Mouse (Mus musculus): ENCODE measurements around the gene Polrmt. TPM values are rescaled to one million over a fixed set of nuclear protein-coding genes. Genes with fewer than 3 reads are reported as not detected.

The Polrmt gene
- not detected for polyA plus RNA-seq (2014; fragmentation: Illumina TruSeq; extraction: RNeasy Lipid Tissue Mini Kit (QIAGEN cat#74804); ENCODE audit: low replicate concordance)

DNA sequence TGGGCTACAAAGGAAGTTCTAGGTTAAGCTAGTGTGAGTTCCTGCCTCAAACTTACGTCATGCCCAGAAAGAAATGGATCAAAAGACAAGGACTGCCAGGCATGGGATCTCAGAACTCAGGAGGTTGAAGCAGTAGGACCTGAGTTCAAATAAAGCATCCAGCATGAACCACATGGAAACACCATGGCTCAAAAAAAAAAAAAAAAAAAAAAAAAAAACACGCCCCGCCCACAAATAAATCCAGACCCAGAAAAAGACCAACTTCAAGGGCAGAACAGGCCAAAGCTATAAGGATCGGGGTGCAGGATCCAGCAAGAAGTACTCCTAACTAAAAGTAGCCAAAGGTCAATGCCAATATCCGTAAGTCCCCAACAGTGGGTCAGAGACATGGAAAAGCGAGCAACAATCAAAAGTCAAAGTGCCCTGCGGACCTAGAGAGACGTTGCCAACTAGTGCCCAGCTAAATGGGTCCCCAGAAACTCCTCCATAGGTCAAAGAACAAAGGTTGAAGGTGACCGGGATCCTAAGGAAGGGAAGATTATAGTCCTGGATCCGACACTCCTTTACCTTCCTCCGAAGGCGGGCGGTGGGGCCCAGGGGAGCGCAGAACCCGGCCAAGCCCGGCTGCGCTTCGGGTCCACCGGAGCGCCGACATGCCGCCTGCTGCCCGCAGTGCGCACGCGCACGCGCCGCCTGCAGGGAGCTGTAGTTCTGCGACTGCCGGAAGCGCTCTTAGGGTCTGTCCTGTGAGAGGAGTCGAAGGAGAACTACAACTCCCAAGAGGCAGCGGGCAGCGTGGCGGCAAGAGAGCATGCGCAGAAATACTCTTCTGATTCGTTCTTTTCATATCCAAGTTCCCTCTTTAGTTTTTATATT lies at the start of gene Polrmt:
Polrmt (minus strand) TSS at position 684 of the 876 bp plus-strand sequence.

DNA sequence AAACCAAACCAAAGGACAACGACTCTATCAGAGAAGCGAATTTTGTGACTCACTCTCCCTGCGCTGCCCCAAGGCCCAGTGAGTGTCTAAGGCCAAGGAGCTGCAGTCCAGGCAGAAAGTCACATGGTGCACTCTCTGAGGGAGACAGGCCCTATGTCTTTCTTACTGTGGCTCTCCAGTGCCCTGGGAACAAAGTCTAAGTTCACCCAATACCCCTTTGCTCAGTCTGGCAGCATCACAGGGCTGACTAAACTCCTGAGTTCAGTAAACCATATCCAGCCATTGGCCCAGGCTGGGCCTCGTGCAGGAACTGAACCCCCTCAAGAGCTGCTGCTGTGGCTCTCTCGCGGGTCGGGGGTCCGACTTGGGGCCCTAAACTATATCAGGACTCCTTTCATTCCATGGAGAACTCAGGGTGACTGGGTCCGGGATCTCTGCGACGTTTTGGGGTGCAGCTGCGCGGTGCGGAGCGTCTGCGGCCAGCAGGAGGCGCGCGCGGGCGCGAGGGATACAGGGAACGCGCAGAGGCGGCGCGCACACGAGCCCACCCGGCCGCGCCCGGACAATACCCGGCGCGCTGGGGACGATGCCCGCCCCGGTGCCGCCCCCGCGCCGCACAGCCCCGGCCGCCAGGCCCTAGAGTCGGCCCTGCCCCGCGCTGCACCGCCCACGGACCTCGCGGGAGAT lies 46.8 kb upstream of the Polrmt start, which contains the start of gene Palm:
Palm (plus strand) TSS at position 522 of the 687 bp plus-strand sequence.

DNA sequence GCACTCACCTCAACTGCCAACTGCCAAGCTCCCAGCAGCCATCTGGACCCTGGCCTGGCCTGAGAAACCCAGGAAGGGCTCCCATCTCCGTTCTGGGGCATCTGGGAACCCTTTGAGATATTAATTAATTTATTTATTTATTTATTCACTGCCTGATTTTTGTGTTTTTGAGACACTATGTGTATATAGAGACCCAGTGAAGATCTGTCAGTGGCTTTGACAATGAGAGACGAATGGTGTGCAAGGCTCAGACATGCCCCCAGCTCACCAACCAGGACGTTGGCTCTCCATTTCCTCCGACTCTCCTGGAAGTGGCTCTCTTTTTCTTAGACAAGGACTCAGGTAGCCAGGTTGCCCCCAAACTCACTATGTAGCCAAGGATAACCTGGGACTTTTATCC lies 44.5 kb upstream of the Polrmt start, which contains the start of gene Prss57:
Prss57 (minus strand) TSS at position 101 of the 400 bp plus-strand sequence.

DNA sequence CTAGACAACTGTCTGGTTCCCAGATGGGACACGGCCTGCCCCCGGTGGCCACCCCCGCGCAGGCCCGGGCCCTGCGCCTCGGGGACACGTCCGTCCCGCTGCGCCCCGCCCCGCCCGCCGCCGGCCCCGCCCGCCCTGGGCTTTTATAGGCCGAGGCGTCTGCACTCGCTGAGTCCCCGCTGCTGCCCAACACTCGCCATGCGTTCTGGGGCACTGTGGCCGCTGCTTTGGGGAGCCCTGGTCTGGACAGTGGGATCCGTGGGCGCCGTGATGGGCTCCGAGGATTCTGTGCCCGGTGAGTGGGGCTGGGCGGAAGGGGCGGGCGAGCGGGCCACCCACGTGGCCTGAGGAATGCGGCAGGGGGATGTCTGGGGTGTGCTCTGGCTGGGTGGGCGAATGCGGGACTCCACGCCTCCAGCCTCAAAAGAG lies 30.7 kb upstream of the Polrmt start, which contains the start of gene Fstl3:
Fstl3 (plus strand) TSS at position 170 of the 429 bp plus-strand sequence.

DNA sequence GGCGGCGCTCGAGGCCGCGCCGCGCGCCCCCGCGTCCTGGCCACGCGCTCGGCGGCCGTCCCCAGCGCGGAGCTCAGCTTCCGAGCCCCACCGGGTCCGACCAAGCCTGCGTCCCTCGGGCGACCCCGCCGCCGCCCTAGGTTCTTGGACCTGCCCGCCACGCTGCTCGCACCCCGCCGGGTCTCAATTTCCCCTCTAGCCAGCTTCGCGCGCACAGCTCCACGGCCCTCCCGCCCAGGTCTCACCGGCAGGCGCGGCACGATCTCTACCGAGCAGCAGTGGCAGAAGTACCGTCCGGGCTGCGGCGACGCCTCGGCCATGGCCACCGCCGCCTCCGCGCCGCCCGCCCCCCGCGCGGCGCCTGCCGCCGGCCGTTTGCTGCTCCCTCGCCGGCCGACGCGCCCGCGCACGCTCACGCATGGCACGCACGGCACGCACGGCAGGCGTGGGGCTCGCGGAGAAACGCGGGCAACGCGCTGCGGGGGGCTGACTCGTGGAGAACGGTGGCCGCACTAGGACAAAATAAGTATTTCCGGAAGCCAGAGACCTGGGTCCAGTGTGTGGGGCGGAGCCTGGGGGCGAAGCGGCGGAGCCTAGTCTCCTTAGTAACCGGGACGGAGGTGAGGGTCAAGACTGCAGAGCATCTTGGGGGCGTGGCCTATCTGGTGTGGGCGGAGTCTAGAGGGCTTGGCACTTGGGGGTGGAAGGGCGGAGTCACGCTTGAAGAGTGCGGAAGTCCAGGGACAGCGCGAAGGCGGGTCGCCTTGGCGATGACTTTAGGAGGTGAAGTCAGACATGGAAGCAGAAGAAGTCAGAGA lies 20.3 kb upstream of the Polrmt start, which contains the start of gene Rnf126:
Rnf126 (minus strand) TSS at position 445 of the 818 bp plus-strand sequence.

DNA sequence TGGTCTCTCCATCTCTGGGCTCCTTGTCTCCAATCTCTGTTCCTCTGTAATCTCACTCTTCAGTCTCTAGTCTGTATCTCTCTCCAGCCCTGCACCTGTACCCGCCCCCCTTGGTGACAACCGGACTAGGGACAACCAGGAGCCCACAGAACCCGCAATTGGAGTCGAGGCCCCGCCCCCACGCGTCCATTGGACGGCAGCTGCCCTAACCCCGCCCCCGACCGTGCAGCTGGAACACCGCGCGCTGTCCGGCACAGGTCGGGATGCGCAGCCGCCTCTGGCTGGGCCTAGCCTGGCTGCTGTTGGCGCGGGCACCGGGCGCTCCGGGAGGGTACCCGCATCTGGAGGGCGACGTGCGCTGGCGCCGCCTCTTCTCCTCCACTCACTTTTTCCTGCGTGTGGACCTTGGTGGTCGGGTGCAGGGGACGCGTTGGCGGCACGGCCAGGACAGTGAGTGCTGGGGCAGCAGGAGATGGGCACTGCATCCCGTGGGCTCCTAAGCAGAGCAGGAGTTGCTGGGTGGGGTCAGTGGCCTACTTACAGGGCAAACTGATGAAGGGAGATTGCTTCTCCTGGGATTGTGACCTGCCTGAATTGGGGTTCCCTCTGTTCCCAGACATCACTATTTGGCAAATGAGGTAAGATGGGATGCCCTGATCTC lies 8.6 kb upstream of the Polrmt start, which contains the start of gene Fgf22:
Fgf22 (plus strand) TSS at position 221 of the 661 bp plus-strand sequence.

DNA sequence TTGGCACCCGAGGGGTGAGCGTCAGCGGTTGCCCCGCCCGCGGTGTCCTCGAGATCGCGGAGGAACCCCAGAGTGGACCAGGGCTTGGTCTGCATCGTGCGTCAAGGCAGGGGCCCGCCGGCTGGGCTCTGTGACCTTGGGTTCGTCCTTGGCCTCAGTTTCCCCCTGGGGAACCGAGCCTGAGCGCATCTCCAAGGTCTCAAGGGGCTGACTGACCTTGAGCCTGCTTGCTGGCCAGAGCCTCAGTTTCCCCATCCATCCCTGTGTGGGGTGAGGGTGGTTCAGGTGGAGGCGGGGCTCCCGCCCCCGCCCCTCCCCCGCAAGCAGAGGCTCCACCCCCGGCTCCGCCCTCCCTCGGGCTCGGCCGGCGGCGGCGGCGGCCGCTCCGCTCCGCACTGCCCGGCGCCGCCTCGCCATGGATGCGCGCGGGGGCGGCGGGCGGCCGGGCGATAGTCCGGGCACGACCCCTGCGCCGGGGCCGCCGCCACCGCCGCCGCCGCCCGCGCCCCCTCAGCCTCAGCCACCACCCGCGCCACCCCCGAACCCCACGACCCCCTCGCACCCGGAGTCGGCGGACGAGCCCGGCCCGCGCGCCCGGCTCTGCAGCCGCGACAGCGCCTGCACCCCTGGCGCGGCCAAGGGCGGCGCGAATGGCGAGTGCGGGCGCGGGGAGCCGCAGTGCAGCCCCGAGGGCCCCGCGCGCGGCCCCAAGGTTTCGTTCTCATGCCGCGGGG lies 30.0 kb downstream of the Polrmt start, which contains the start of gene Hcn2:
Hcn2 (plus strand) TSS at position 381 of the 734 bp plus-strand sequence.

DNA sequence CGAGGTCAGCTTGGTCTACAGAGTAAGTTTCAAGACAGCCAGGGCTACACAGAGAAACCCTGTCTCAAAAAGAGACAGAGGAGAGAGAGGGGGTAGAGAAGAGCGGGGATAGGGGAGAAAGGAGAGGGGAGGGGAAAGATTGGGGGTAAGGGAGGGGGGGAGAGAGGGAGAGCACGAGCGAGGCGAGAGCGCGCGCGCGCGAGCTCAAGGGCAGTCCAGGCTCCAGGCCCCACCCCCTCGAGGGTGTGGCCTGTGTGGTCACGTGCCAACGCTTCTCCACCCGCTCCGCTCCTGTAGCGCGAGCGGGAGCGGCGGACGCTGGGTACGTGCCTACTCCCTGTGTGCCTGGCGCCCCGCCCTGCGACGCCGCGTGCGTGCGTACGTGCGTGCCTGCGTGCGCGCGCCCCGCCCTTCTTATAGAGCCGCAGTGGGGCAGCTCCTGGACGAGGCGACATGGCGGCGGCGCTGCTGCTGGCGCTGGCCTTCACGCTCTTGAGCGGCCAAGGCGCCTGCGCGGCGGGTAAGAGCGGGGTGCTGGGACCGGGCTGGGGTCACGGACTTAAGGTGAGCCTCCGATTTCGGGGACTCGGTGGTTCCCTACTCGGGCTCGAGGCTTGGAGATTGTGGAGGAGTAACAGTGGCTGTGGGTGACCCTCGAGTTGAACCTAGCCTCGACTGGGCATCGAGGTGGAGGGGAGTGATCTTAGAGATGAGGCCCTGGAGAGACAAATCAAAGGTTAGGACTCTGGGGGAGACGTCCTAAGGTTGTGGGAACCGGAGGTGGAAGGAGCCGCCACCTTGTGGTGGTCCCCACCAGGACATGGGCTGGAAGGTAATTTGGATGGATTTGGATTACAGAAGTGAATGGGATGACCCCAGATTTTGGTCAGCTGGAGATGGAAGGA lies 42.1 kb downstream of the Polrmt start, which contains the start of gene Bsg:
Bsg (plus strand) TSS at position 427 of the 905 bp plus-strand sequence.

DNA sequence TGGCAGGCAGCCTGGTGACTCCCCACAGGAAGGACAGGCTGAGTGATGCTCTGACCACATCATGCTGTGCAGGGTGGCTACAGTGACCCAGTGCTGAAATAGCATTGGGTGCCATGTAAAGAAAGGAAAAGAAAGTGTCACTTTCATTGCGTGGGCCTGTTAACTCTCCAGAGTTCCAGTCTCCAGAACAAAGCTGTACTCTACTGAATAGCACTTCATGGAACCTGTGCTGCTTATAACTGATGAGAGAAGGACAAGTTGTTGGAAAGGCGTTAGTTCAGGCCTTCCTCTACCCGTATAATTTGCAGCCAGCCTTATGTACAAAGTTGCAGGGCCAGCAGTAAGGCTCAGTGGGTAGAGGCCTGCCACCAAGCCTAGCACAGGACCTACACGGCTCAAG lies 57.7 kb downstream of the Polrmt start, which contains the start of gene Gzmm:
Gzmm (plus strand) TSS at position 301 of the 400 bp plus-strand sequence.

Other genes starting within 250 kb of the Polrmt start
- 6.5 TPM for gene Plpp2, start 212.8 kb downstream of the Polrmt start, polyA plus RNA-seq (2014; fragmentation: Illumina TruSeq; extraction: RNeasy Lipid Tissue Mini Kit (QIAGEN cat#74804); ENCODE audit: low replicate concordance)
- not detected for gene Mier2, start 191.4 kb downstream of the Polrmt start, polyA plus RNA-seq (2014; fragmentation: Illumina TruSeq; extraction: RNeasy Lipid Tissue Mini Kit (QIAGEN cat#74804); ENCODE audit: low replicate concordance)
- gene Theg, start 159.2 kb downstream of the Polrmt start, polyA plus RNA-seq (2014; fragmentation: Illumina TruSeq; extraction: RNeasy Lipid Tissue Mini Kit (QIAGEN cat#74804); ENCODE audit: low replicate concordance) = not detected
- 0.11 TPM for gene C2cd4c, start 132.6 kb downstream of the Polrmt start, polyA plus RNA-seq (2014; fragmentation: Illumina TruSeq; extraction: RNeasy Lipid Tissue Mini Kit (QIAGEN cat#74804); ENCODE audit: low replicate concordance)
- 0.30 TPM for gene Shc2, start 108.7 kb downstream of the Polrmt start, polyA plus RNA-seq (2014; fragmentation: Illumina TruSeq; extraction: RNeasy Lipid Tissue Mini Kit (QIAGEN cat#74804); ENCODE audit: low replicate concordance)
- gene Odf3l2, start 100.8 kb downstream of the Polrmt start, polyA plus RNA-seq (2014; fragmentation: Illumina TruSeq; extraction: RNeasy Lipid Tissue Mini Kit (QIAGEN cat#74804); ENCODE audit: low replicate concordance) = not detected
- not detected for gene Madcam1, start 82.0 kb downstream of the Polrmt start, polyA plus RNA-seq (2014; fragmentation: Illumina TruSeq; extraction: RNeasy Lipid Tissue Mini Kit (QIAGEN cat#74804); ENCODE audit: low replicate concordance)
- not detected for gene Tpgs1, start 77.2 kb downstream of the Polrmt start, polyA plus RNA-seq (2014; fragmentation: Illumina TruSeq; extraction: RNeasy Lipid Tissue Mini Kit (QIAGEN cat#74804); ENCODE audit: low replicate concordance)
- gene Cdc34, start 64.4 kb downstream of the Polrmt start, polyA plus RNA-seq (2014; fragmentation: Illumina TruSeq; extraction: RNeasy Lipid Tissue Mini Kit (QIAGEN cat#74804); ENCODE audit: low replicate concordance) = not detected
- gene Gzmm, start 57.6 kb downstream of the Polrmt start, polyA plus RNA-seq (2014; fragmentation: Illumina TruSeq; extraction: RNeasy Lipid Tissue Mini Kit (QIAGEN cat#74804); ENCODE audit: low replicate concordance) = not detected
- gene Bsg, start 42.1 kb downstream of the Polrmt start, polyA plus RNA-seq (2014; fragmentation: Illumina TruSeq; extraction: RNeasy Lipid Tissue Mini Kit (QIAGEN cat#74804); ENCODE audit: low replicate concordance) = 328 TPM
- not detected for gene Hcn2, start 29.9 kb downstream of the Polrmt start, polyA plus RNA-seq (2014; fragmentation: Illumina TruSeq; extraction: RNeasy Lipid Tissue Mini Kit (QIAGEN cat#74804); ENCODE audit: low replicate concordance)
- gene Fgf22, start 8.5 kb upstream of the Polrmt start, polyA plus RNA-seq (2014; fragmentation: Illumina TruSeq; extraction: RNeasy Lipid Tissue Mini Kit (QIAGEN cat#74804); ENCODE audit: low replicate concordance) = not detected
- 0.41 TPM for gene Rnf126, start 20.4 kb upstream of the Polrmt start, polyA plus RNA-seq (2014; fragmentation: Illumina TruSeq; extraction: RNeasy Lipid Tissue Mini Kit (QIAGEN cat#74804); ENCODE audit: low replicate concordance)
- gene Fstl3, start 30.7 kb upstream of the Polrmt start, polyA plus RNA-seq (2014; fragmentation: Illumina TruSeq; extraction: RNeasy Lipid Tissue Mini Kit (QIAGEN cat#74804); ENCODE audit: low replicate concordance) = 0.45 TPM
- gene Prss57, start 44.4 kb upstream of the Polrmt start, polyA plus RNA-seq (2014; fragmentation: Illumina TruSeq; extraction: RNeasy Lipid Tissue Mini Kit (QIAGEN cat#74804); ENCODE audit: low replicate concordance) = not detected
- not detected for gene Palm, start 47.0 kb upstream of the Polrmt start, polyA plus RNA-seq (2014; fragmentation: Illumina TruSeq; extraction: RNeasy Lipid Tissue Mini Kit (QIAGEN cat#74804); ENCODE audit: low replicate concordance)
- 3.9 TPM for gene Misp, start 74.4 kb upstream of the Polrmt start, polyA plus RNA-seq (2014; fragmentation: Illumina TruSeq; extraction: RNeasy Lipid Tissue Mini Kit (QIAGEN cat#74804); ENCODE audit: low replicate concordance)
- 52.9 TPM for gene Ptbp1, start 107.8 kb upstream of the Polrmt start, polyA plus RNA-seq (2014; fragmentation: Illumina TruSeq; extraction: RNeasy Lipid Tissue Mini Kit (QIAGEN cat#74804); ENCODE audit: low replicate concordance)
- not detected for gene Prtn3, start 127.9 kb upstream of the Polrmt start, polyA plus RNA-seq (2014; fragmentation: Illumina TruSeq; extraction: RNeasy Lipid Tissue Mini Kit (QIAGEN cat#74804); ENCODE audit: low replicate concordance)
- gene Plppr3, start 128.1 kb upstream of the Polrmt start, polyA plus RNA-seq (2014; fragmentation: Illumina TruSeq; extraction: RNeasy Lipid Tissue Mini Kit (QIAGEN cat#74804); ENCODE audit: low replicate concordance) = not detected
- not detected for gene Elane, start 139.7 kb upstream of the Polrmt start, polyA plus RNA-seq (2014; fragmentation: Illumina TruSeq; extraction: RNeasy Lipid Tissue Mini Kit (QIAGEN cat#74804); ENCODE audit: low replicate concordance)
- gene Cfd, start 144.3 kb upstream of the Polrmt start, polyA plus RNA-seq (2014; fragmentation: Illumina TruSeq; extraction: RNeasy Lipid Tissue Mini Kit (QIAGEN cat#74804); ENCODE audit: low replicate concordance) = 0.67 TPM
- gene Med16, start 162.3 kb upstream of the Polrmt start, polyA plus RNA-seq (2014; fragmentation: Illumina TruSeq; extraction: RNeasy Lipid Tissue Mini Kit (QIAGEN cat#74804); ENCODE audit: low replicate concordance) = 0.11 TPM
- gene Gm26602, start 164.3 kb upstream of the Polrmt start, polyA plus RNA-seq (2014; fragmentation: Illumina TruSeq; extraction: RNeasy Lipid Tissue Mini Kit (QIAGEN cat#74804); ENCODE audit: low replicate concordance) = not detected
- gene Kiss1r, start 170.4 kb upstream of the Polrmt start, polyA plus RNA-seq (2014; fragmentation: Illumina TruSeq; extraction: RNeasy Lipid Tissue Mini Kit (QIAGEN cat#74804); ENCODE audit: low replicate concordance) = not detected
- 1.5 TPM for gene R3hdm4, start 174.6 kb upstream of the Polrmt start, polyA plus RNA-seq (2014; fragmentation: Illumina TruSeq; extraction: RNeasy Lipid Tissue Mini Kit (QIAGEN cat#74804); ENCODE audit: low replicate concordance)
- 2.3 TPM for gene Arid3a, start 180.5 kb upstream of the Polrmt start, polyA plus RNA-seq (2014; fragmentation: Illumina TruSeq; extraction: RNeasy Lipid Tissue Mini Kit (QIAGEN cat#74804); ENCODE audit: low replicate concordance)
- gene Wdr18, start 213.6 kb upstream of the Polrmt start, polyA plus RNA-seq (2014; fragmentation: Illumina TruSeq; extraction: RNeasy Lipid Tissue Mini Kit (QIAGEN cat#74804); ENCODE audit: low replicate concordance) = 1.0 TPM
- not detected for gene Grin3b, start 224.1 kb upstream of the Polrmt start, polyA plus RNA-seq (2014; fragmentation: Illumina TruSeq; extraction: RNeasy Lipid Tissue Mini Kit (QIAGEN cat#74804); ENCODE audit: low replicate concordance)
- gene Tmem259, start 237.7 kb upstream of the Polrmt start, polyA plus RNA-seq (2014; fragmentation: Illumina TruSeq; extraction: RNeasy Lipid Tissue Mini Kit (QIAGEN cat#74804); ENCODE audit: low replicate concordance) = 0.45 TPM
- gene Cnn2, start 242.0 kb upstream of the Polrmt start, polyA plus RNA-seq (2014; fragmentation: Illumina TruSeq; extraction: RNeasy Lipid Tissue Mini Kit (QIAGEN cat#74804); ENCODE audit: low replicate concordance) = 1.9 TPM
- gene Abca7, start 249.9 kb upstream of the Polrmt start, polyA plus RNA-seq (2014; fragmentation: Illumina TruSeq; extraction: RNeasy Lipid Tissue Mini Kit (QIAGEN cat#74804); ENCODE audit: low replicate concordance) = 0.11 TPM